Mouse (Mus musculus) limb, embryonic 15.5 days (tissue): Measurements from ENCODE around the gene Cdkn2aip. TPM values are rescaled to one million over a fixed set of nuclear protein-coding genes. Genes with fewer than 3 reads are reported as not detected.

Experiments
- ATAC-seq: fragments of 200-750 bp; cut with Nextera tagmentation; 2 replicates; pipeline ENCODE4 v1.8.0; 2017; ENCODE audit warnings: low read depth, moderate TSS enrichment; ENCODE audit not compliant: insufficient number of reproducible peaks, low FRiP score, low TSS enrichment
- H3K27ac ChIP-seq: fragments of 300-500 bp; sonication (generic); 2 replicates; pipeline ENCODE4 v1.5.1; 2015; ENCODE audit warnings: moderate library complexity, mild to moderate bottlenecking, inconsistent platforms
- H3K27me3 ChIP-seq: fragments of 300-500 bp; sonication (generic); 2 replicates; pipeline ENCODE4 v1.6.1; 2015; ENCODE audit warnings: inconsistent platforms
- H3K36me3 ChIP-seq: fragments of 300-500 bp; sonication (generic); 2 replicates; pipeline ENCODE4 v1.6.1; 2015; ENCODE audit warnings: inconsistent platforms
- H3K4me1 ChIP-seq: fragments of 300-500 bp; sonication (generic); 2 replicates; pipeline ENCODE4 v1.6.1; 2015; ENCODE audit warnings: inconsistent platforms
- H3K4me2 ChIP-seq: fragments of 300-500 bp; sonication (generic); 2 replicates; pipeline ENCODE4 v1.6.1; 2015; ENCODE audit warnings: mild to moderate bottlenecking, inconsistent platforms
- H3K4me3 ChIP-seq: fragments of 300-500 bp; sonication (generic); 2 replicates; pipeline ENCODE4 v1.5.1; 2015; ENCODE audit warnings: mild to moderate bottlenecking, inconsistent platforms
- H3K9ac ChIP-seq: fragments of 300-500 bp; sonication (generic); 2 replicates; pipeline ENCODE4 v1.6.1; 2015; ENCODE audit warnings: inconsistent platforms
- H3K9me3 ChIP-seq: fragments of 300-500 bp; sonication (generic); 2 replicates; pipeline ENCODE4 v1.6.1; 2016; ENCODE audit warnings: inconsistent platforms
- WGBS: fragments of 180-500 bp; shearing (Covaris S2); methylation state at CpG from one replicate; pipeline ENCODE4 v1.1.7; 2015; 5-methylcytosine and 5-hydroxymethylcytosine counted together
- polyA plus RNA-seq: library from polyadenylated mRNA; unstranded; fragments of >200 nt; fragmentation: Nextera tagmentation; extraction: Ambion mirVana; gene quantifications from 2 replicates; pipeline ENCODE4 v1.2.1, GENCODE M21; 2015

Gene Cdkn2aip
- 21.3 and 22.2 TPM in 2 replicates for polyA plus RNA-seq

GRCm38 (mm10) chr8:47713761-47714745, at the start of gene Cdkn2aip:
Gene Cdkn2aip, minus strand, starts transcription at chr8:47713932.
- Histone ChIP-seq H3K4me2 (peak within 1 kb of the TSS; percentile 83), H3K4me3 (peak within 1 kb of the TSS; percentile 63), H3K27me3 (no peaks in the 10 kb centered on the region), H3K27ac (peak within 1 kb of the TSS; percentile 90), H3K4me1 (peaks cover 9% of the 10 kb centered on the region; the same call in 1 of the 2 replicates), H3K36me3 (peaks cover 16% of the 10 kb centered on the region), H3K9me3 (no peaks in the 10 kb centered on the region), H3K9ac (peak within 1 kb of the TSS; percentile 72)
- WGBS = under 1% methylated on average over 98 of the region's 114 CpGs
- peak; percentile 94 for ATAC-seq

- no peaks in the 10 kb centered on the region for H3K9me3 ChIP-seq
- no peak overlapping the region for H3K4me2 ChIP-seq
- no peaks in the 10 kb centered on the region for H3K36me3 ChIP-seq
- H3K4me3 ChIP-seq = no peak overlapping the region
- H3K4me1 ChIP-seq = peaks cover 30% of the 10 kb centered on the region
- H3K9ac ChIP-seq = no peak overlapping the region
- WGBS = 37% methylated on average over 9 of the region's 9 CpGs
- H3K27me3 ChIP-seq = no peaks in the 10 kb centered on the region
- ATAC-seq = no peak
- no peak overlapping the region for H3K27ac ChIP-seq
Measured at GRCm38 (mm10) chr8:47763194-47763593, 49.5 kb upstream of the Cdkn2aip start.

- Histone ChIP-seq H3K27me3 (no peaks in the 10 kb centered on the region), H3K9me3 (no peaks in the 10 kb centered on the region), H3K4me1 (peaks cover 30% of the 10 kb centered on the region), H3K36me3 (no peaks in the 10 kb centered on the region), H3K4me2 (no peak overlapping the region), H3K4me3 (no peak overlapping the region), H3K9ac (no peak overlapping the region), H3K27ac (no peak overlapping the region; the same call in 1 of the 2 replicates)
- ATAC-seq = no peak
- WGBS = 20% methylated on average over 11 of the region's 11 CpGs
Measured at GRCm38 (mm10) chr8:47760685-47761084, 47.0 kb upstream of the Cdkn2aip start.

- no peaks in the 10 kb centered on the region for H3K9me3 ChIP-seq
- H3K27me3 ChIP-seq = no peaks in the 10 kb centered on the region
- no peak overlapping the region for H3K9ac ChIP-seq
- H3K4me2 ChIP-seq = no peak overlapping the region
- no peak overlapping the region; the same call in 1 of the 2 replicates for H3K27ac ChIP-seq
- no peak for ATAC-seq
- H3K4me1 ChIP-seq = peaks cover 30% of the 10 kb centered on the region
- H3K4me3 ChIP-seq = no peak overlapping the region
- H3K36me3 ChIP-seq = no peaks in the 10 kb centered on the region
- WGBS = 67% methylated on average over 4 of the region's 4 CpGs
Measured at GRCm38 (mm10) chr8:47760186-47760585, 46.5 kb upstream of the Cdkn2aip start.

GRCm38 (mm10) chr8:47753121-47753520, 39.4 kb upstream of the Cdkn2aip start:
- no peaks in the 10 kb centered on the region for H3K9me3 ChIP-seq
- no peak overlapping the region for H3K27ac ChIP-seq
- 81% methylated on average over 3 of the region's 3 CpGs for WGBS
- no peak for ATAC-seq
- H3K27me3 ChIP-seq = no peaks in the 10 kb centered on the region
- no peaks in the 10 kb centered on the region for H3K36me3 ChIP-seq
- no peaks in the 10 kb centered on the region for H3K4me1 ChIP-seq
- no peak overlapping the region for H3K9ac ChIP-seq
- no peak overlapping the region for H3K4me2 ChIP-seq
- no peak overlapping the region for H3K4me3 ChIP-seq

GRCm38 (mm10) chr8:47750096-47750495, 36.4 kb upstream of the Cdkn2aip start:
- H3K9ac ChIP-seq = no peak overlapping the region
- H3K36me3 ChIP-seq = no peaks in the 10 kb centered on the region
- ATAC-seq = no peak
- H3K4me3 ChIP-seq = no peak overlapping the region
- no peak overlapping the region for H3K27ac ChIP-seq
- no peaks in the 10 kb centered on the region for H3K9me3 ChIP-seq
- H3K4me1 ChIP-seq = no peaks in the 10 kb centered on the region
- 49% methylated on average over 14 of the region's 14 CpGs for WGBS
- no peaks in the 10 kb centered on the region for H3K27me3 ChIP-seq
- no peak overlapping the region for H3K4me2 ChIP-seq

- WGBS = 59% methylated on average over 8 of the region's 8 CpGs
- H3K4me3 ChIP-seq = no peak overlapping the region
- ATAC-seq = no peak
- H3K9ac ChIP-seq = no peak overlapping the region
- H3K27ac ChIP-seq = no peak overlapping the region
- H3K4me2 ChIP-seq = no peak overlapping the region
- H3K36me3 ChIP-seq = no peaks in the 10 kb centered on the region
- H3K9me3 ChIP-seq = no peaks in the 10 kb centered on the region
- no peaks in the 10 kb centered on the region for H3K27me3 ChIP-seq
- no peaks in the 10 kb centered on the region for H3K4me1 ChIP-seq
Measured at GRCm38 (mm10) chr8:47749491-47749890, 35.8 kb upstream of the Cdkn2aip start.

- peaks cover 6% of the 10 kb centered on the region; the same call in 1 of the 2 replicates for H3K4me1 ChIP-seq
- H3K9ac ChIP-seq = no peak overlapping the region
- H3K27me3 ChIP-seq = no peaks in the 10 kb centered on the region
- no peak for ATAC-seq
- WGBS = 58% methylated on average over 12 of the region's 12 CpGs
- H3K4me2 ChIP-seq = no peak overlapping the region
- H3K27ac ChIP-seq = no peak overlapping the region
- H3K9me3 ChIP-seq = no peaks in the 10 kb centered on the region
- no peak overlapping the region for H3K4me3 ChIP-seq
- no peaks in the 10 kb centered on the region for H3K36me3 ChIP-seq
Measured at GRCm38 (mm10) chr8:47746304-47746703, 32.6 kb upstream of the Cdkn2aip start.

GRCm38 (mm10) chr8:47745848-47746247, 32.1 kb upstream of the Cdkn2aip start:
- Histone ChIP-seq H3K27me3 (no peaks in the 10 kb centered on the region), H3K36me3 (no peaks in the 10 kb centered on the region), H3K4me1 (peaks cover 6% of the 10 kb centered on the region; the same call in 1 of the 2 replicates), H3K9me3 (no peaks in the 10 kb centered on the region), H3K27ac (no peak overlapping the region), H3K4me2 (no peak overlapping the region), H3K4me3 (no peak overlapping the region), H3K9ac (no peak overlapping the region)
- no peak for ATAC-seq
- WGBS = 23% methylated on average over 6 of the region's 6 CpGs

GRCm38 (mm10) chr8:47744803-47745202, 31.1 kb upstream of the Cdkn2aip start:
- no peak overlapping the region for H3K4me2 ChIP-seq
- peaks cover 6% of the 10 kb centered on the region; the same call in 1 of the 2 replicates for H3K4me1 ChIP-seq
- no peak overlapping the region for H3K9ac ChIP-seq
- no peak for ATAC-seq
- WGBS = 58% methylated on average over 9 of the region's 9 CpGs
- H3K27me3 ChIP-seq = no peaks in the 10 kb centered on the region
- no peak overlapping the region for H3K4me3 ChIP-seq
- H3K9me3 ChIP-seq = no peaks in the 10 kb centered on the region
- H3K27ac ChIP-seq = no peak overlapping the region
- H3K36me3 ChIP-seq = no peaks in the 10 kb centered on the region

- Histone ChIP-seq H3K27me3 (no peaks in the 10 kb centered on the region), H3K9ac (no peak overlapping the region), H3K27ac (peak overlapping the region; percentile 8; the same call in 1 of the 2 replicates), H3K36me3 (no peaks in the 10 kb centered on the region), H3K9me3 (no peaks in the 10 kb centered on the region), H3K4me2 (peak overlapping the region; percentile 37), H3K4me1 (peaks cover 6% of the 10 kb centered on the region; the same call in 1 of the 2 replicates), H3K4me3 (no peak overlapping the region)
- 6% methylated on average over 11 of the region's 11 CpGs for WGBS
- peak; percentile 27; the same call in 1 of the 2 replicates for ATAC-seq
Measured at GRCm38 (mm10) chr8:47743419-47743818, 29.7 kb upstream of the Cdkn2aip start.

GRCm38 (mm10) chr8:47742992-47743391, 29.3 kb upstream of the Cdkn2aip start:
- peaks cover 6% of the 10 kb centered on the region; the same call in 1 of the 2 replicates for H3K4me1 ChIP-seq
- no peak overlapping the region for H3K4me3 ChIP-seq
- no peaks in the 10 kb centered on the region for H3K27me3 ChIP-seq
- no peak overlapping the region for H3K9ac ChIP-seq
- peak; percentile 36; the same call in 1 of the 2 replicates for ATAC-seq
- H3K27ac ChIP-seq = peak overlapping the region; percentile 8; the same call in 1 of the 2 replicates
- no peaks in the 10 kb centered on the region for H3K9me3 ChIP-seq
- peak overlapping the region; percentile 37 for H3K4me2 ChIP-seq
- no peaks in the 10 kb centered on the region for H3K36me3 ChIP-seq
- 22% methylated on average over 8 of the region's 8 CpGs for WGBS
